Mouse (Mus musculus): ENCODE results near the gene Gucy2e.
A peak's percentile ranks its signal among the peaks of the same experiment; 100 is the strongest.

Gene Gucy2e

GRCm38 (mm10) chr11:69236926-69237260 is at the start of gene Gucy2e:
Gene Gucy2e (minus strand): TSS chr11:69237036.
- no peak for DNase-seq (ENCODE audit: low spot score in 2 of 2)

GRCm38 (mm10) chr11:69277267-69277666 is 40.4 kb upstream of the Gucy2e start:
- DNase-seq (ENCODE audit: low spot score in 2 of 2), result no peak

GRCm38 (mm10) chr11:69276081-69276480 is 39.2 kb upstream of the Gucy2e start:
- DNase-seq (ENCODE audit: low spot score in 2 of 2), result no peak

- no peak for DNase-seq (ENCODE audit: low spot score in 2 of 2)
Measured at GRCm38 (mm10) chr11:69275650-69276049, 38.8 kb upstream of the Gucy2e start.

GRCm38 (mm10) chr11:69272122-69272740 is 35.4 kb upstream of the Gucy2e start:
- DNase-seq (ENCODE audit: low spot score in 2 of 2), result peak; percentile 77 to 93

DNA sequence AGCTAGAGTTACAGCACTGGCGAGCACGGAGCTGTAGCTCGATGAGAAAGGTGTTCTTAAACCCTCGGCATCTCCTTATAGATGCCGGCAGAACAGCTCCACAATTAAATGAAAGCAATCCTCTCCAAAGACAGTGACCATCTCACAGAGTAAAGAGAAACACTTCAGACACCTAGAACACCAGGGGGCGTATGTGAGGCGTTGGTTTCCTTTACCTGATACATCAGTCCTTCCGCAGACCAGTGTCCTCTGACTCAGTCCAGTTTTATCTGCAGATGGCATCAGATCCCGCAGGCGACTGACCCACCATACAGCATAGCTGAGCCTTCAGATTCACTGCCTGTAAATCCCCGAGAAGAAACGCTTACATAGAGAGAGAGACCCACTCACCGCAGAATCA is 32.7 kb upstream of the Gucy2e start:
- peak; percentile 66 to 88 for DNase-seq (ENCODE audit: low spot score in 2 of 2)

GRCm38 (mm10) chr11:69268100-69268499 is 31.3 kb upstream of the Gucy2e start:
- no peak for DNase-seq (ENCODE audit: low spot score in 2 of 2)

- no peak for DNase-seq (ENCODE audit: low spot score in 2 of 2)
Measured at GRCm38 (mm10) chr11:69267341-69267740, 30.5 kb upstream of the Gucy2e start.

DNA sequence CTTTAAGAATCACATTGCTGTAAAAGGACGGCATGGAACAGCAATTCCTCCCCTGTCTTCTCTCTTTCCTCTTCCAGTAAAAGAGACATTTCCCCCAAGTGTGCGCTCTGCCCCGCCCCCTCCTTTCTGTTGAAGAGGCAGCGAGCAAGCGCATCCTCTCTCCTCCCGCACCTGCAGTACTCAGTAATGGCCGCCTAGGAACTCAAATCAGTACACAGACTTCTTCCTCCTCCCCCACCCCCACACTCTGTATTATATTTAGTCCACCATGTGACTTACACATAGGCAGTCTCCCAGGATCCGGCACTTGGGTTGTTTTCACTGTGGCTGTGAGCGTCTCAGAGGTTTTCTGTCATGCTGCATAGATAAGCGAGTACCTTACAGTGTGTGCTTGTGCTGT is 29.4 kb upstream of the Gucy2e start:
- DNase-seq (ENCODE audit: low spot score in 2 of 2), result peak in 1 of 2 experiments; percentile 30

GRCm38 (mm10) chr11:69265410-69265809 is 28.6 kb upstream of the Gucy2e start:
- no peak for DNase-seq (ENCODE audit: low spot score in 2 of 2)

DNA sequence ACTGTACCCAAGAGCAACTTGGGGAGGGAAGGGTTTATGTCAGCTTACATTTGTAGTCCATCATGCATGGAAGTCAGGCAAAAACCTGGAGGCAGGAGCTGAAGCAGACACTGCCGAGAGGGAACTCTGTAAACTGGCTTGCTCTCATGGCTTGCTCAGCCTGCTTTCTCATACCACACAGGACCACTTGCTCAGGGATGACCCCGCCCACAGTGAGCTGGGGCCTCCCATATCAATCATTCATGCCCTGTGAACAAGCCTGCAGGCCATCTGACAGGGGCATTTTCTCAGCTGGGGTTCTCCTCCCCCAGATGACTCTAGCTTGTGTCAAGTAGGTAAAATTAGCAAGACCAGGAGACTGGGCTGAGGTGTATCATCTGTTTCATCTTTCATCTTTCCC is 27.4 kb upstream of the Gucy2e start:
- DNase-seq (ENCODE audit: low spot score in 2 of 2), result no peak

DNA sequence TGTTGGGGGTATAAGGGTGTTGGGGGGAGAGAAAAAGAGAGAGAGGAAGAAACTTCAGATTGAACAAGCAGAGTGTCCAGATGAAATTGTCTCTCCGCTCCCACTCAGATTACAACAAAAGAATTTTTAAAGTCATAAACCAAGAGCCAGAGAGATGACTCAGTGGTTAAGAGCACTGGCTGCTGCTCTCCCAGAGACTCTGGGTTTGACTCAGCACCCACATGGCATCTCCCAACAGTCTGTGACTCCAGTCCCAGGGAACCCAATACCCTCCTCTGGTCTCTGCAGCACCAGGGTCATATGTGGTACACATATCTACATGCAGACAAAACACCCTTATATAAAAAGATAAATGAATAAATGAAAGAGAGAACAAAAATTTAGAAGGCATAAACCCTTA is 23.3 kb upstream of the Gucy2e start:
- no peak for DNase-seq (ENCODE audit: low spot score in 2 of 2)

- peak; percentile 48 to 78 for DNase-seq (ENCODE audit: low spot score in 2 of 2)
Measured at GRCm38 (mm10) chr11:69258287-69258686, 21.5 kb upstream of the Gucy2e start.

- no peak for DNase-seq (ENCODE audit: low spot score in 2 of 2)
Measured at GRCm38 (mm10) chr11:69257807-69258206, 21.0 kb upstream of the Gucy2e start.

- DNase-seq (ENCODE audit: low spot score in 2 of 2), result no peak
Measured at GRCm38 (mm10) chr11:69257072-69257471, 20.2 kb upstream of the Gucy2e start.

DNA sequence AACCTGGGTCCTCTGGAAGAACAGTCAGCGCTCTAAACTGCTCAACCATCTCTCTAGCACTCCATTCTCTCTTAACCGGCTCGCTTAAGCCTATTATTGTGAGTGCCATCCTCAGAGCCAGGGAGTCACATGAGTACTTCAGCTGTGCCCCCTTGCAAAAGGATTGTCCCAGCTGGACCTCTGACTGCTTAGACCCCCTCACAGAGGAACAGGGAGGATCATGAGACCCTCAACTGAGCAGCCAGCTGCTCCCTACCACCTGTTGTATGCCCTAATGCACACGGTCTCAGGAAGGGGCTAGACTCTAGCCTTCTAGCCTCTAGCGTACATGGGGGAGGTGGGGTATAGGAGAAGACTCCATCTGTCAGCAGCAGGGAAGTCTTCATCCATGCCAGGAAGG is 18.0 kb upstream of the Gucy2e start:
- no peak for DNase-seq (ENCODE audit: low spot score in 2 of 2)

DNA sequence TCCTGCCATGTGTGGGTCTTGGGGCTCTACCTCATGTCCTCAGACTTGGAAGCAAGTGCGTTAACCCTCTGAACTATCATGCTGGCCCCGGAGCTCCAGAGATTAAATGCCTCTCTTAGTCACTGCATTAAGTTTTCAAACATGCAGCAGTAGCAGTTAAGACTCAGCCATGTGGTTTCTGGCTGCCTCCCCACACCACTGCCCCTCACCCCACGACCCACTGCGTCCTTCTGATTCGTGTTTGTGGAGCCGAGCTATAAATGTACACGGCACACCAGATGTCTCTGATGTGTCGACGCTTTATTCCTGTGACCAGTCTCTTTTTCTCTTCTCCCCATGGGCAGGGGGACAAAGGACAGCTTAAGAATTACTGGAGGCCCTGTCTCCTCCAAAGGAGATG is 16.3 kb upstream of the Gucy2e start:
- no peak for DNase-seq (ENCODE audit: low spot score in 2 of 2)

DNA sequence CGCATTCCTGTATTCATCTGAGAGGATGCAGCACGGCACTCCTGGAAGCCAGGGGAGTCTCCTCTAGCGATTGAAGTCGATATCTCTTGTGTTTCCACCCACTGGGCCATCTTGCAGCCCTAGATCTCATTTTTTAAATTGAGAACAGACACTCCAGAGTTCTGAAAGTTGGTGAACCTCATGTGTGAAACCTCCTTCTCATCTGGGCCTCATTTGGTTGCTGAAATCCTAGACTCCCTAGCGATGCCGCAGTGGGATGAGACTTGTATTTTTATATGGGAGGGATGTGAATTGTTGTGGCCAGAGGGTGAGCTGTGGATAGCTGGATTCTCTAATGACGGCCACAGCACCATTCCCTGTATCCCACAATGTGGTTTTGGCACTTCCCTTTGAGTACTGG is 15.1 kb upstream of the Gucy2e start:
- DNase-seq (ENCODE audit: low spot score in 2 of 2), result no peak

- no peak for DNase-seq (ENCODE audit: low spot score in 2 of 2)
Measured at GRCm38 (mm10) chr11:69251135-69251842, 14.5 kb upstream of the Gucy2e start.

DNA sequence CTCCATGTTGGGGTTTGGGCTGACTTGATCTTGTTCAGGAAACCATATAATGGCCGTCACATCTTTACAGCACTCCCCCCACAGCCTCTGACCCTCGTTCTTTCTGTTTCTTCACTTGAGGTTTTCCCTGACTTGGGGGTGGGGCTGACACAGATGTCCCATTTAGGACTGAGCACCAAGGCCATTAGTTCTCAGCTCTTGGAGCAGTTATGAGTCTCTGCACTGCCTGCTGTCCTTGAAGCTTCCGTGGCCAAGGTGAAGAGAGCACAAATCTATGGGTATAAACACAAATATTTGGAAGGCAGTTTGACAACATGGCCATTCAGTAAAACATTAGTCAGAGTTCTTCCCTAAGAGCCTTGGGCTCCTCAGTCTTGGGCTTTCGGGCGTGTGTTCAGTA is 13.3 kb upstream of the Gucy2e start:
- DNase-seq (ENCODE audit: low spot score in 2 of 2), result no peak

- no peak for DNase-seq (ENCODE audit: low spot score in 2 of 2)
Measured at GRCm38 (mm10) chr11:69249131-69249530, 12.3 kb upstream of the Gucy2e start.

GRCm38 (mm10) chr11:69245643-69246042 is 8.8 kb upstream of the Gucy2e start:
- DNase-seq (ENCODE audit: low spot score in 2 of 2), result no peak

GRCm38 (mm10) chr11:69244911-69245310 is 8.1 kb upstream of the Gucy2e start:
- DNase-seq (ENCODE audit: low spot score in 2 of 2), result no peak

All from spleen, postnatal 4 days (tissue).